Mouse (Mus musculus): ENCODE results near the gene Fads6. TPM values are rescaled to one million over a fixed set of nuclear protein-coding genes. Genes with fewer than 3 reads are reported as not detected.

Fads6 gene
- total RNA-seq, 4 experiments from 2014 or later = 2.7 to 5.7 (median 4.6) TPM

DNA sequence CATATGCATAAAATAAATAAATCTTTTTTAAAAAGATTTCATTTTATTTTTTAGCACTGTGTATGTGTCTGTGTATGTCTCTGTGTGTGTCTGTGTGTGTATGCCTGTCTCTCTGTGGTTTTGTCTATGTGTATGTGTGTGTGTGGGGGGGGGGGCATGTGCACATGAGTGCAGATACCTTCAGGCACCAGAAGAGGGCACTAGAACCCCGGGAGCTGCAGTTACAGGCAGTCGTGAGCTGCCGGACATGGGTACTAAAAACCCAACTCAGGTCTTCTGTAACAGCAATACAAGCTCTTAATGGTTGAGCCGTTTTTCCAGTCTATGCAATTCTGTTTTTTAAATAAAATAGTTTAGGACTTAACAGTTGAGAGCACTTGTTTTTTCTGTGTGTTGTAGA lies 3.3 kb upstream of the Fads6 start:
- DNase-seq (ENCODE audit: low spot score in 2 of 2) = no peak

DNA sequence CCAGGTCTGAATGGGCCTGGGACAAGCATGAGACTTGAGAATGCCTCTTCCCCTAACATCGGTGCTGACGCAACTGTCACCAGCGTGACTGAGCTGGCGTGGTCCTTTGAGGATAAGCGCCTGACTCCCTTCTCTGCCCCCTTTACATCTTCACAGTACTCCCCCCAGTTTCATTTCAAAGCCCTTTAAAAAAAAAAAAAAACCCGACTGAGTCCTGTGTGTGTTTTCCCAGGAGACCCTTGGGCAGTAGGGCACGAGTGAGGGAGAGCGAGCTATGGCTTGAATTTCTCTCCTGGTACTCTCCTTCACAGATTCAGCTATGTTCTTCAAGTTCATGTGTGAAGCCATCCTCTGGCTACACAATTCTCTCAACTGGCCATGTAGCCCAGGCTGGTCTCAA lies 697 bp upstream of the Fads6 start:
- no peak for DNase-seq (ENCODE audit: low spot score in 2 of 2)

DNA sequence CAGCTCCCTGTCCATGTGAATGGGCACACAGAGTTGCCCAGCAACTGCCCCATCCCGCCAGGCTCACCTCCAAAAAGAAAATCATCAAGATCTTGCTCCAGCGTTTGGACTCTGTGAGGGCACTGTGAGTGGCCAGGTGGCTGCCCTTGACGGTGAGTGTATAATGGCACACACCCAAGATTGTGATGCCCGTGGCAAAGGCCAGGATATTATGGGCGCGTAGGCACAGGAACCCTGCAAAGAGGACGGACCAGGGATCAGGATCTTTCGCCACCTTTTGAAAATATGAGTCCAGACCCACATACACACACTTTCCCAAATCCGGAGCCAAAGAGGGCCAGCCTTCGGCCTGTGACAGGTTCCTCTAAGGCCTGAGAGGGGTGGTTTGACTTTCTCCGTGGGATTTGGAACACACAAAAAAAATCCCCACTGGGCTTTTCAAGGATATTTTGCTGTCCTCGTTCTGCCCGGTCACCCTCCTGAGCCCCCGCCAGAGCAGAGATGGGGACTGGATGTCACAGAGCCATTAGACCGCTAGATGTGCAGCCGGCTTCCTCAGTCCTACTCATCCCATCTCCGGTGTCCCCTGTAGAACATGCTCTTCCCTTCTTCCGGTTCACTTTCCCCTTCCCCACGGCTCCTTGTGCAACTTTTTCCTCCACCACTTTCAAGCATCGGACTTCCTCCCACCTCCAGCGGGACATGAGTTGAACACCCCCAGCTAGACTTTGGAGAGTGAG lies 822 bp downstream of the Fads6 start:
- DNase-seq (ENCODE audit: low spot score in 2 of 2) = no peak

DNA sequence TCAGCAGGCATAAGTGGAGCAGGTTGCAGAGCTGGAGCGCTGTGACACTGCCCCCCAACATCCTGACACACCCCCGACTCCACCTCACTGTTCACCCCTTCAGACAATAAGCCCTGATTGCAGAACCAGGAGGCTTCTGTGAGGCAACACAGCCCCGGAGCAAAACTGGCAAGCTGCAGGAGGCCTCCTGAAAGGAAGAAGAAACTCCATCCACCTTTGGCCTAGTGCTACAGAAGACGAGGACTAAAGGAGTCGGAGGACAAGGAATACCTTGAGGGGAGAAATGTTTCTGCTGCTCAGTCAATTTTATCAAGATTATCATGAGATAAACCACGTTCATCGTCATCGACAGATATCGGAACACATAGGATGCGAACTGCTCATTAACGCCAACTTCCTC lies 1.5 kb downstream of the Fads6 start:
- DNase-seq (ENCODE audit: low spot score in 2 of 2) = no peak

DNA sequence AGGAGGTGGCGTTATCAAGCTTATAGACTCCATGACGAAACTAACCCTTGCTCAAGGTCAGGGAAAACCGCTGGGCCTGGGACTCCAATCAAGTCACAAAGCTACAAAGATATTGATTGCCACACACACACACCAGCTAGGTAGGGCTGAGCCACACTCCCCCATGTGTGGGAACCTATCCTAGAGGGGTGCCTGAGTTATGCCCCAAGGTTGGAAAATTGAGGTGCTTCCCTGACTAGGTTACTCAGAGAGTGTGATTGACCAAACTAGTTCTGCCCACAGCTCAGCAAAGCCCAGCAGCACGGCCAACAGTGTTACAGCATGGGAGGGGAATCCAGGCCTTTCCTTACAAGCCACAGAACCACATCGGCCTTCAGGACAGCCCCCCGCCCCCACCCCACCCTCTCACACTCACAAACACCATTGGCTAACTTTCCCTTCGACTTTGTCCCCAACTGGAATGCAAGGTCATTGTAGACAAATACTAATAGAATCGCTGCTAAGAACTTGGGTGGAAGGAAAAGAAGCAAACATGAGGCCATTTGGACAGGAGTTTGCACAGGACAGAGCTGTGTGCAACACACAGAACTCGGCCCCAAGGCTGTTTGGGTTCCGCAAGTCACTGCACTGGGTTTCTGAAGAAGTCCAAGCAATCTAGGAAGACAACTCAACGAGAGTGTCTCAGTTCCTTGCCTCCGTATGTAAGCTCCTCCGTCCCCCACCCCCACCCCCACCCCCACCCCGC lies 4.7 kb downstream of the Fads6 start:
- DNase-seq (ENCODE audit: low spot score in 2 of 2) = no peak

DNA sequence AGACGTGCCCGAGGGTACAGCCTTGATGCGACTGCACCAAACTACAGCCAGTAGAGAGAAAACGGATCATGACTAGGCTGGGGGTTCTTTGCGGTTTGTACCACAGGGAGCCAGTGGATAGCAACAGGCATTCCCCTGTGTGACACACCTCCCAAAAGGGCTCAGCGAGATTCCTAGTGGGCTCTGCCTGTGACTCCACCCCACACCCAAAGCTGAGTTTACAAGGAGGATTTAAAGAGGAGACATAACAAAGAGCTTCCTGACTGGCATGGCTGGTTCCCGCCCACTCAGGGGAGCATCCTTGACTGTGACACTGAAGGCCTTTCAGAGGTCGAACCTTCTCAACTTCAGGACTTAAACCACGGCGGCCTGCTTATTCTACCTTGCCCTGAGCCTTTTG lies 6.0 kb downstream of the Fads6 start:
- no peak for DNase-seq (ENCODE audit: low spot score in 2 of 2)

DNA sequence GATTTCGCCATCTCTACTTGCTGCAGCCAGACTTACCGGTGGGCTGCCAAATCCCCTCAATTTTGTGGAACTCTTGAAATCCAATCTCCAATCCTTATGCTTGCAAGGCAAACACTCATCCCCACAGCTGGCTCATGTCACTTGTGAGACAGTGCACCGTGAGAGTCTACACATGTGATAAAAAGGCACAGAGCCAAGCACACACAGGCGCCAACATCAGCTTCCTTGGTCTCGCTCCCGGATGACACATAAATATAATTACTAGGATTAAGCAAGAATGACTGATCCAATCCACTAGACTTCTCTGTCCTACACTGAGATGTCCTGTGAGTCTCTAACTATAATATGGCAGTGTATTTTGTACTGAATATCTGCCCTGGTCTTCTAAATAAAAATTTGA lies 6.5 kb downstream of the Fads6 start:
- peak; percentile 72 to 80 for DNase-seq (ENCODE audit: low spot score in 2 of 2)

DNA sequence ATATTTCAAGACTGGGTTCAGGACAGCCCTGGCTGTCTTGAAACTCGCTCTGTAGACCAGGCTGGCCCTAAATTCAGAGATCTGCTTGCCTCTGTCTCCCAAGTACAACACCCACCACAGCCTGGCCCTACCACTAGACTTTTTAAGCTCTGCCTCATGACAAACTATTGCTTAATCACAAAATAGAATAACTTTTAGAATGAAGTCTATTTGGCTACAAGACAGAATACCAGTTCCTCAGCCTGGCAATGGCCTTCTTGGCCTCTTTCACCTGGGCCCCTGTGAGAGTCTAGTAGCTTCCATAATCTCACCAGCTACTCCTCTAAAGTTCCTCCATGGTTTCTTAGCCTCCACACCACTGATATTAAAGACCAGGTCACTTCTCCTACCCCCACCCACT lies 7.1 kb downstream of the Fads6 start:
- DNase-seq (ENCODE audit: low spot score in 2 of 2) = no peak

DNA sequence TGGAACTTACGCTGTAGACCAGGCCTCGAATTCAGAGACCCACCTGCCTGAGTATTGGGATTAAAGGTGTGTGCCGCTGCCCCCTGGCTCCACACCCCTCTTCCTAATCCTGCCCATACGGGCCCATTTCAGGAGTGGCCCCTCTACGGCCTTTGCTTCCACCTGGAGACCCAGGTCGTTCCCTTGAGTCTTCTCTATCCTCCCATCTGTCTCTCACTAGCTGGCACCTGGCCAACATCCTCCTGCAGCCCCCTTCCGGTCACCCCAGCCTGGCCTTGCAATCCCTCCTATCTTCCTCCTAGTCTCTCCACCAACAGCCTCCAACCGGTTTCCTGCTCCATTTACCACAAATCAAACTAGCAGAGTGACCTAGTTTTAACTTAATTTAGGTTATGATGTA lies 7.6 kb downstream of the Fads6 start:
- DNase-seq (ENCODE audit: low spot score in 2 of 2) = no peak

DNA sequence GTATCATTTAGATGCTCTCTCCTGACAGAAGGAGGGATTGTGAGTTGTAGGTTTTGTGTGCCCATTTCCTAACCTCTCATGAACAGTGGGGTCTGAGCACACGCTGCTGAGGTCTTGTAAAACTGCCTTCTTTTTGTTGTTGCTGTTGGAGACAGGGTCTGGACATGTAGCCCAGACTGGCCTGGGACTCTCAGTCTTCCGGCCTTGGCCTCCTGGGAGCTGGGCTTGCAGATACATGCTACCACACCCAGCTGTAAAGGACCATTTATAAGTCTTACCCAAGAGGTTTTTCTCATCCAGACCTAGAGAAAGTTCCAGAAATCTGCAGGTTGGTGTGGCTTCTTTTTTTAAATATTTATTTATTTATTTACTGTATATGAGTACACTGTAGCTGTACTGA lies 9.2 kb downstream of the Fads6 start:
- no peak for DNase-seq (ENCODE audit: low spot score in 2 of 2)

DNA sequence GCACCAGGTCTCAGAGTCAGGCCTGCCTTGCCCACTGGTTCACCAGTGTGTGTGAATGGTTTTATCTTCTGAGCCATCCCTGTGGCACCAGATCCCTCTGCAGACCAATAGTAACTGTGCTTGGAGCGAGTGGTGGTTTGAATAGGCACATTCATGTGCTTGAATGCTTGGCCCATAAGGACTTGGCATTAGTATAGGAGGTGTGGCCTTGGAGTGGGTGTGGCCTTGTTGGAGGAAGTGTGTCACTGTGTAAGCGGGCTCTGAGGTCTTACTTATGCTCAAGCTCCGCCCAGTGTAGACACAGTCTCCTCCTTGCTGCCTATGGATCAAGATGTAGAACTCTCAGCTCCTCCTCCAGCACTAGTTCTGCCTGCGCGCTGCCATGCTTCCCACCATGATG lies 10.1 kb downstream of the Fads6 start:
- DNase-seq (ENCODE audit: low spot score in 2 of 2) = no peak

DNA sequence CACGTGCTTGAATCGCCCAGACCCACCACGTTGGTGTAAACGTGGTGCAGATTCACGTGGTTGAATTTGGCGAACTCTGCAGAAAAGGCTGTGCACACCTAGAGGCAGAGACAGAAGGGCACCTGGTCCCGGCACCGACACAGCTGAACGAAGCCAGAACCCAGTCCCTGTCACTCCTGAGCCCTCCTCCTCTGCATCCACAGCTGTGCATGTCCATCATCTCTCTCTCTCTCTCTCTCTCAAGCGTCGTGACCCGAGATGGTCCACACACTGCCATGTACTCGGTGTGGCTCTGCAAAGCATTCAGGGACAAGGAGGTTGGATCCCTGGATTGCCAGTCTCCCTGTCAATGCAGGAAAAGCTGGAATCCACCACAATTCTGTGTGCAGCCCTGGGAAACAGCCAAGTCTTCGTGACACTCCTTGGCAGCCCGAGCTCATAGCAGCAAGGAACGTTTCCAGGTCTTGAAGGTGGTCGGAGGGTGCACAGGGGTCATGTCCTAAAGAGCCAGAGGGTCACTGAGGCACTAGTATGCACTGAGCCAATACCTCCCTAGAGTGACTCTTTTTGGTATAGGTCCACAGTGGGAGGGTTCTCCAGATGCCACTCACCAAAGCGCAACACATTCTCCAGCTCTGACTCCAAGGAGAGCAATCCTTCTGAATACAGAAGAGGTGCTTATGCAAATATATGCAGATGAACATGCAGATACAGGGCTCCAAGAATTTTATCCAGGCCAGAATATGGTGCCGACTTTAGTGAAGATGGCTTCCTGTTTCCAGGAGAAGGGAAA lies 11.1 kb downstream of the Fads6 start:
- DNase-seq (ENCODE audit: low spot score in 2 of 2) = peak in 1 of 2 experiments; percentile 42

DNA sequence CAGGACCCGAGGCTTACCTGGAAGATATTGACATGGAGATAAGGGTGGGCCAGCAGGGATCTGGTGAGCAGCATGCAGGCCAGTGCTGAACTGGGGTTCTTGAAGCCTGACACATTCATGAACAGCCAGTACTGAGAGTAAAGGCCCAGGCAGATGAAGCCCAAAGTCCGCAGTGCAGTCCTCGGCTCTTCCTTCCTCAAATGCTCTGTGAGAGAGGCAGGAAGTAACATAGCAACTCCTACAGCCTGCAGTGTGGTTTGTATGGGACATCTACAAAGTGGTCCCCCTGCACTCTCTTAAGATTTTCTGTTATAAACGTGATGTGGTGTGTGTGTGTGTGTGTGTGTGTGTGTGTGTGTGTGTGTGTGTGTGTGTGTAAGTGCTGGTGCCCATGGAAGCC lies 12.2 kb downstream of the Fads6 start:
- DNase-seq (ENCODE audit: low spot score in 2 of 2) = no peak

DNA sequence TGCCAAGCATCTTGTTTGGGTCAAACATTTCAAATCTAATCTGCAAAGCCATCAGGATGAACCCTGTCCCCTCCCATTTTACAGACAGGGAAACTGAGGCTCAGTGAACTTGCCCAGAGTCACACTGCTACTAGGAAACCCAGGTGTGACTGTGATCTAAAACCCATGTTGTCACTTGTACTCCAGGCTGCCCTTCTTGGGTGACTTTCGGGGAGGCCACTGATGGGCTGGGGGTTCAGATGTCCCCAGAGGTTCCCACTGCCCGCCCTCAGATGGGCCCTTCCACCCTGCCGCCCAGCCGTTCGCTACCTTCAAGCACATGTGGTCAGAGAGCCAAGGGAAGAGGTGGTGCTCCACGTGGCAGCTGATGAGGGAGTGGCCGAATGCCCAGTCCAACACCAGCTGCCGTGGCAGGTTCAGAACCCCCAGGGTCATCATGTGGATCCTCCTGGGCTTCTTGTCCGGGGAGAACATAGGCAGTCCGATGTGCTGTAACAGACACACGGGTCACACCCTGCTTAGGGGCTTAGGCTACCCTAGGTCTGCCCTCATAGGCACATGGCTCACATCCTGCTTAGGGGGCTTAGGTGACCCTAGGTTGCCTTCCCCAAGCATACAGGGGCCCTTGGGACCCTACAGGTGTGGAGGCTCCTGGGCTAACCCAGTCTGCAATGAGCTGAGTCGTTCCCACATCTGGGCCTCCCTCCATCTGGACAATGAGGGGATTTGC lies 13.4 kb downstream of the Fads6 start:
- no peak for DNase-seq (ENCODE audit: low spot score in 2 of 2)

DNA sequence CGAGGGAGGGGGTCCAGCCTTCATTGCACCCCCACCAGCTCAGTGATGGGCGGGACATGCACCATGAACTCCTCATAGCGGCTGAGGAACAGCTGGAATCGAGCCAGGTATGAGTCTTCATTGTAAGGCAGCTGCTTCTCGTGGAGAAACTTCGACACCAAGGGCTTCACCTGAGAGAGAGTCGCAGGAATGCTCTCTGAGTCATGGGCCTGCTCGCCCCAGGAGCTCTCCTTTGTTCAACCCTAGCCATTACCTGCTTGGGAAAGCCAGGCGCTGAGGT lies 14.0 kb downstream of the Fads6 start:
- no peak for DNase-seq (ENCODE audit: low spot score in 2 of 2)

DNA sequence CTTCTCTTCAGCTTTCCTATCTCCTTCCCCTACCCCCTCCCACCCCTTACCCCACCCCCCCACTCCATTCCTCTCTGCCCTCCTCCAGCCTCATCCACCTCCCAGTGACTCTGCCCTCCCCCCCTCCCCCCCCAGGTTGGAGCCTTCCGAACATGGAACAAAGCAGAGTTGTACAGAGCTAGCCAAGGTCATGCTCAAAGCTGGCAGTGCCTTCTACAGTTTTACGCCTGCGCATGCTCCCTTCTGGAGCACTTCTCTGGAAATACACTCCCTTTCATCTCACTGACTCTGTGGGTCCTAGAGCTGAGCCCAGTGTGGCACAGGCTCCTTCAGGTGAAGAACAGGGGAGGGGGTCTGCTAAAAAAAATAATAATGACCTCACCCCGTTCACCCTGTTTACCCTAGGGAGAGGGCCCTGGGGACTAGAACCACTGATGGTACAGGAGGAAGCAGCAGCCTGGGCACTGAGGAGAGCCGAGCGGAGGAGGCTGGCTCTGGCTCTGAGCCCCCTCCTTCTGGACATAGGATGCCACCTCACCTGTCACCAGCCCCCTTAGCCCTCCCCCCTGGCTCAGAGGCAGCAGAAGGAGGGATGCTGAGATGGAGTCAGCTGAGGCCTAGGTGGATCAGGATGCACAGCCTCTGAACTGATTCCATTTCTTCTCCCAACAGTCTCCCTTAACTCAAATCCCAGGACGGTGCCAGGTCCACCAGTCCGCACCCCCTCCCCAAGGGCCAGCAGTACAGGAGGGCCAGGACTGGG lies 14.6 kb downstream of the Fads6 start:
- DNase-seq (ENCODE audit: low spot score in 2 of 2) = no peak

DNA sequence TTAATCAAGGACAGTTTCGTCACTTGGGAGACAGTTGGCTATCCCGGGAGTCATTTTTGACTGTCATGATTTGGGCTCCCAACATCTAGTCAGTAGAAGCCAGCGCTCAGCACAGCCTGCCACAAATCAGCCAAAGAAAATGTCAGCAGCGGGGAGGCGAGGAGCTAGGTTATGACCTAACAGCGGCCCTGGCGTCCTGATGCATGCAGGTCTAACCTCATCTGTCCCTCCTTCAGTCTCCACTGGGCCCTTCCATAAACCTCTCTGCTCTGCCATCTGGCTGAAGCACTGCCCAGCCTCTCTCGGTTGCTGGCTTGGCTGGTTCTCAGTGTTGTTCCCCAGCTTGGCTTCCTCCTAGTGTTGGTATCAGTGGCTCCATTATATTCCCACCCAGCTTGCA lies 15.2 kb downstream of the Fads6 start:
- DNase-seq (ENCODE audit: low spot score in 2 of 2) = no peak

DNA sequence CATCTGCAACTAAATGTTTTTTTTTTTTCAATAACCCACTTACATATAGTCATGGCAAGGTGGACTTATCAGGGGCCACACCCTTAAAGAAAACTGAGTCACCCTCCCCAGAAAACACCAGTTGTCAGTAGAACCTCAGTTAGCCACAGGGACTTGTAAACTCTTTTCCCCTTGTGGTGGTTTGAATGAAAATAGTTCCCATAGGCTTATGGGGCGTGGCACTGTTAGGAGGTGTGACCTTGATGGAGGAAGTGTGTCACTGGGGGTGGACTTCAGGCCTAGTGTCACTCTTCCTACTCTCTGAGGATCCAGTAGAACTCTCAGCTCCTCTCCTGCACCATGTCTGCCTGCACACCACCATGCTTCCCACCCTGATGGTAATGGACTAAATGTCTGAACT lies 17.7 kb downstream of the Fads6 start:
- no peak for DNase-seq (ENCODE audit: low spot score in 2 of 2)

DNA sequence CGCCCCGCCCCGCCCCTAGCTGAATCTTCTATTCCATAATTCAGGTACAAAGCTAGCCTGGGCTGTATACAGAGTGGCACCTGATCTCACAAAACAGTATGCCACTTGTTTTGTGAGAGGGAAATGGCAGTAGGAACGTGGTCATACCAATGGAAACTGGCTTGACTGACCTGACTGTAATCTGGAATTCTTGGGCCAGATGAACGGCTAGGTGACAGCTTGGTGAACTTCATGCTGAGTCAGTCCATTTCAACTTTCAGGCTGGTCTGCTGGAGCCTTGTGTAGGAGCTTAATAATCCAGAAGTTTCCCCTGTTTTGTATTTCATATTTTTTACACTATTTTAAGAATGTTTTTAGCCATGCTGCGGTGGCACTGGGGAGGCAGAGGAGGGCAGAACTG lies 19.3 kb downstream of the Fads6 start:
- DNase-seq (ENCODE audit: low spot score in 2 of 2) = no peak

DNA sequence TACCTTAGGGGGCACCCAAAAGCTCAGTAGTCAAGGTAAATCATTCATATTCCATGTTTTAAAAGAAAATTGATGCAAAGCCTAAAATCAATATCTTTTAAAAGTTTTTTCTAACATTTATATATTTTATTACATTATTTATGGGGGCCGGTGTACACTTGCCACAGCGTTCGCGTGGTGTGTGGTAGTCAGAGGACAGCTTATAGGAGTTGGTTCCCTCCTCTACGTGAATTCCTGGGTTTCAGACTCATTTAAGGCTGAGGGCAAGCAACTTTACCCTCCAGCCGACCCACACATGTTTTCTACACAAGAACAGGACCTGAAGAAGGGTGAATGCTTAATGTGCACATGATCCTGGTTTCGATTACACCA lies 19.9 kb downstream of the Fads6 start:
- DNase-seq (ENCODE audit: low spot score in 2 of 2) = no peak

All from gastrocnemius, adult 8-10 months (tissue).